Mouse (Mus musculus) CD4-positive, CD25-positive, alpha-beta regulatory T cell, adult 4 months (primary cell): ENCODE measurements around the gene Hist1h3e. TPM values are rescaled to one million over a fixed set of nuclear protein-coding genes. Genes with fewer than 3 reads are reported as not detected.

Source experiments
- ATAC-seq: one replicate; pipeline ENCODE4 v1.8.0; 2017
- polyA plus RNA-seq, 2 experiments: library from polyadenylated mRNA; unstranded; fragments of 100-300 nt; shearing (Covaris generic); gene quantifications; one replicate each; pipeline ENCODE4 v1.2.1; 2017

The Hist1h3e gene
- polyA plus RNA-seq, 2 experiments from 2014 or later, result 2.2 to 4.1 TPM

GRCm38 (mm10) chr13:23536076-23536822 is 25.9 kb downstream of the Hist1h3e start:
- no peak for ATAC-seq

- peak; percentile 59 for ATAC-seq
Measured at GRCm38 (mm10) chr13:23535137-23536075, 26.8 kb downstream of the Hist1h3e start, which contains the start of gene Hist1h3g. Gene Hist1h3g (plus strand): TSS chr13:23535422.

GRCm38 (mm10) chr13:23534368-23535131 is 27.6 kb downstream of the Hist1h3e start:
- ATAC-seq, result no peak

- ATAC-seq, result peak; percentile 36
Measured at GRCm38 (mm10) chr13:23533560-23534367, 28.4 kb downstream of the Hist1h3e start, which contains the start of gene Hist1h2af. Gene Hist1h2af (plus strand): TSS chr13:23533906.

- no peak for ATAC-seq
Measured at GRCm38 (mm10) chr13:23532262-23533075, 29.7 kb downstream of the Hist1h3e start.

GRCm38 (mm10) chr13:23530901-23531875 is 31.0 kb downstream of the Hist1h3e start, which contains the start of gene Hist1h4h:
Gene Hist1h4h (plus strand): TSS chr13:23531050.
- ATAC-seq, result peak; percentile 76

- peak; percentile 18 for ATAC-seq
Measured at GRCm38 (mm10) chr13:23530181-23530900, 31.8 kb downstream of the Hist1h3e start.

- no peak for ATAC-seq
Measured at GRCm38 (mm10) chr13:23529480-23530165, 32.5 kb downstream of the Hist1h3e start.

GRCm38 (mm10) chr13:23529005-23529404 is 33.2 kb downstream of the Hist1h3e start:
- no peak for ATAC-seq

GRCm38 (mm10) chr13:23526312-23526711 is 35.9 kb downstream of the Hist1h3e start:
- peak; percentile 24 for ATAC-seq

- ATAC-seq, result no peak
Measured at GRCm38 (mm10) chr13:23525901-23526300, 36.3 kb downstream of the Hist1h3e start.

- ATAC-seq, result peak; percentile 40
Measured at GRCm38 (mm10) chr13:23524654-23525053, 37.5 kb downstream of the Hist1h3e start.

- ATAC-seq, result no peak
Measured at GRCm38 (mm10) chr13:23523976-23524375, 38.2 kb downstream of the Hist1h3e start.

- peak; percentile 36 for ATAC-seq
Measured at GRCm38 (mm10) chr13:23521703-23522102, 40.5 kb downstream of the Hist1h3e start.

- ATAC-seq, result peak; percentile 32
Measured at GRCm38 (mm10) chr13:23519416-23519815, 42.8 kb downstream of the Hist1h3e start.

- peak; percentile 48 for ATAC-seq
Measured at GRCm38 (mm10) chr13:23518885-23519284, 43.3 kb downstream of the Hist1h3e start.

GRCm38 (mm10) chr13:23518295-23518603 is 43.9 kb downstream of the Hist1h3e start:
- ATAC-seq, result no peak
